Mouse (Mus musculus) forebrain, postnatal 0 days (tissue): ENCODE data around the gene Npr3. TPM values are rescaled to one million over a fixed set of nuclear protein-coding genes. Genes with fewer than 3 reads are reported as not detected.

ENCODE experiments used
- ATAC-seq: fragments of 200-750 bp; cut with Nextera tagmentation; 2 replicates; pipeline ENCODE4 v1.8.0; 2017; ENCODE audit warnings: mild to moderate bottlenecking, moderate library complexity
- DNase-seq: peaks from one replicate; pipeline ENCODE4 v3.0.0-alpha.2; 2015
- H3K27ac ChIP-seq: fragments of 300-500 bp; sonication (generic); 2 replicates; pipeline ENCODE4 v1.5.1; 2014; ENCODE audit warnings: low read depth, mild to moderate bottlenecking, antibody characterized with exemption, low read length, moderate library complexity, mixed read lengths
- H3K27me3 ChIP-seq: fragments of 300-500 bp; sonication (generic); 2 replicates; pipeline ENCODE4 v1.6.1; 2014; ENCODE audit warnings: mild to moderate bottlenecking, low read length, mixed read lengths; ENCODE audit not compliant: insufficient read depth
- H3K36me3 ChIP-seq: fragments of 300-500 bp; sonication (generic); 2 replicates; pipeline ENCODE4 v1.6.1; 2014; ENCODE audit warnings: mild to moderate bottlenecking, moderate library complexity; ENCODE audit not compliant: insufficient read depth
- H3K4me1 ChIP-seq: fragments of 300-500 bp; sonication (generic); 2 replicates; pipeline ENCODE4 v1.6.1; 2014; ENCODE audit warnings: antibody characterized with exemption; ENCODE audit not compliant: insufficient read depth
- H3K4me2 ChIP-seq: fragments of 300-500 bp; sonication (generic); 2 replicates; pipeline ENCODE4 v1.6.1; 2014; ENCODE audit warnings: low read depth, mild to moderate bottlenecking, moderate library complexity
- H3K4me3 ChIP-seq: fragments of 300-500 bp; sonication (generic); 2 replicates; pipeline ENCODE4 v1.5.1; 2014; ENCODE audit warnings: low read depth, low read length, mixed read lengths
- H3K9ac ChIP-seq: fragments of 300-500 bp; sonication (generic); 2 replicates; pipeline ENCODE4 v1.6.1; 2014; ENCODE audit warnings: mild to moderate bottlenecking
- H3K9me3 ChIP-seq: fragments of 300-500 bp; sonication (generic); 2 replicates; pipeline ENCODE4 v1.6.1; 2016; ENCODE audit warnings: low read length
- CTCF ChIP-seq: sonication (generic); IDR thresholded peaks from 2 replicates; pipeline ENCODE4 v1.5.1; 2016; ENCODE audit warnings: antibody characterized with exemption, control low read depth, low read depth
- WGBS: fragments of 180-500 bp; shearing (Covaris S2); extraction: QIAGEN DNeasy Blood & Tissue Kit; methylation state at CpG from one replicate; pipeline ENCODE4 v1.1.7; 2014; 5-methylcytosine and 5-hydroxymethylcytosine counted together
- polyA plus RNA-seq: library from polyadenylated mRNA; unstranded; fragments of >200 nt; fragmentation: Nextera tagmentation; extraction: Ambion mirVana; gene quantifications from 2 replicates; pipeline ENCODE4 v1.2.1, GENCODE M21; 2015
- total RNA-seq: library from RNA; depleted of rRNA; stranded (reverse); fragments of >200 nt; gene quantifications from 2 replicates; pipeline ENCODE4 v1.2.3, GENCODE M21; 2014

The Npr3 gene
- total and polyA plus RNA-seq, 2 experiments from 2014 or later, result 1.6 to 5.9 TPM

DNA sequence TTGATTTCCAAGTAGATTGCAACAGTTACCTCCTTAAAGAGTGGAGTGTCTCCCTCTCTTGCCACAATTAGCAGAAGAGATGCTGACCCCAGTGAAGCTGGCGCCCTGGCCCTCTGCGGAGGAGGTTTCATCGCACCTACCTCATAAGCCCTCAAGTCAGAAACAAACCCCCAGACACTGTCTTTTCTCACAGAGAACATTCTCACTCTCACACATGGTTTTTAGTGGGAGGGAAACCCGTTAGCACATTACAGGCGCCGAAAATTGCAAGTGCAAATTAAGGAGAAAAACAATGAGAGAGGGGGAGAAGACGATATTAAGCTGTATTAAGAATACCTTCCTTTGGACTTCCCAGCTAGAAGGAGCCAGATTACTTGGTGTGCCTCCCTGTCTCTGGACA is 44.8 kb downstream of the Npr3 start:
- H3K27ac ChIP-seq, result no peak overlapping the region
- TF ChIP-seq CTCF, result no peak
- no peaks in the 10 kb centered on the region for H3K36me3 ChIP-seq
- H3K4me3 ChIP-seq, result no peak overlapping the region
- no peak for DNase-seq
- ATAC-seq, result no peak
- H3K27me3 ChIP-seq, result no peaks in the 10 kb centered on the region
- no peak overlapping the region for H3K4me2 ChIP-seq
- H3K4me1 ChIP-seq, result no peaks in the 10 kb centered on the region
- H3K9me3 ChIP-seq, result no peaks in the 10 kb centered on the region
- WGBS, result 68% methylated on average over 7 of the region's 7 CpGs
- no peak overlapping the region for H3K9ac ChIP-seq

DNA sequence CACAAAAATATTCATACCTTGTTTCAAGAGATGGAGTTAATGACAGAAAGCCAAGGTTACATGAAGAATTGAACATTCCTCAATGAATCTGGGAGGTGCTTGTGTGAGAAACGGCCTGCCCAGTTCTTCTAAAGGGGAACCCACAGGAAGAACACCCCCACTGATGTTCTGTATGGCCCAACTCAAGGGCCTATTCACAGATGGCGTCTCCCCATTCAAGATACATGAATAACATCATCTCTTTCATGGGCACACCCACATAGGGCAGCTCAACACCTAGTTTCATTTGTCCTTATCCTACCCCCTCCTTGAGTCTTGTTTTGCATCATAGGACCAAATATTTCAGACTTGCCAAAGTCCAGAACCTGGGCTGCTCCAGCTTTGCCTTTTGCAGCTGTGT is 46.8 kb downstream of the Npr3 start:
- no peak overlapping the region for H3K4me2 ChIP-seq
- no peak for DNase-seq
- WGBS, result 77% methylated on average over 2 of the region's 2 CpGs
- no peak overlapping the region for H3K27ac ChIP-seq
- H3K4me1 ChIP-seq, result no peaks in the 10 kb centered on the region
- TF ChIP-seq CTCF, result no peak
- no peak overlapping the region for H3K4me3 ChIP-seq
- no peaks in the 10 kb centered on the region for H3K9me3 ChIP-seq
- no peak overlapping the region for H3K9ac ChIP-seq
- no peak for ATAC-seq
- H3K36me3 ChIP-seq, result no peaks in the 10 kb centered on the region
- H3K27me3 ChIP-seq, result no peaks in the 10 kb centered on the region

DNA sequence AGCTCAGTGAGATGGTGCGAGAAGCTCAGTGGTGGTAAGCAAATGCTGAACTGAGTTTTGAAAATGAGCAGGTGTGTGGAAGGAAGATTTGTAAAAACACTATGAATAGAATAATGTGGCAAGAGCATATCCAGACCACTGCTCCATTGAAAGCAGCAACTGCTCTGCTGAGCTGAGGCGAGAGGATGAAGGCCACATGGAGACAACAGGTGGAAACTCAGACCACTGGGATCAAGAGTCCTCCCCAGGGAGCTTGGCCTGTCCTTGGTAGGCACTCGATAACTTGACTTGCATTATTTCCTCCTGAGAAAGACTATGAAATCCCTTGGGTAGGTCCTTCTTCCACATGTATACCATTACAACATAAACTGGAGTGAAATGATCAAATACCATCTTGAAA is 47.3 kb downstream of the Npr3 start:
- H3K36me3 ChIP-seq, result no peaks in the 10 kb centered on the region
- TF ChIP-seq CTCF, result no peak
- WGBS, result 95% methylated on average over 3 of the region's 3 CpGs
- H3K9me3 ChIP-seq, result no peaks in the 10 kb centered on the region
- H3K4me1 ChIP-seq, result no peaks in the 10 kb centered on the region
- H3K4me2 ChIP-seq, result no peak overlapping the region
- no peaks in the 10 kb centered on the region for H3K27me3 ChIP-seq
- no peak overlapping the region for H3K27ac ChIP-seq
- DNase-seq (no peak), ATAC-seq (no peak)
- H3K4me3 ChIP-seq, result no peak overlapping the region
- no peak overlapping the region for H3K9ac ChIP-seq

DNA sequence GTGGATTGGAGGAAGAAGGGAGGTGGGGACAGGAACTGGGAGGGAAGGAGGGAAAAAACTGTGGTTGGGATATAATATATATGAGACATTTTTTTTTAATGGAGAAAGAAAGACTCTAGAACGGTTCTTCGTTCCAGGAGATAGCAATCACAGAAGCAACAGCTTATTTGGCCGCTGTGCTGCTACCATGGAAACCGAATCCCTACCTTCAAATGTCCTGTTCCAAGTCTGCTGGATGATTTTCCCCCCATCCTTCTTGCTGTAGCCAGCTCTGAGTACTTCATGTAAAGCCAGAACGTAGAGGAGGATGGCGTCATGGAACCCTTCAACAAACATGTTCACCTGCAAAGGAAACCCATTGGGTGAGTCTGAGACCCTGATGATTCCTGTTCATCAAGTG is 48.7 kb downstream of the Npr3 start:
- no peak overlapping the region for H3K9ac ChIP-seq
- no peak overlapping the region for H3K27ac ChIP-seq
- no peaks in the 10 kb centered on the region for H3K9me3 ChIP-seq
- H3K4me3 ChIP-seq, result no peak overlapping the region
- 85% methylated on average over 6 of the region's 6 CpGs for WGBS
- no peaks in the 10 kb centered on the region for H3K4me1 ChIP-seq
- no peaks in the 10 kb centered on the region for H3K27me3 ChIP-seq
- ATAC-seq (no peak), DNase-seq (no peak)
- TF ChIP-seq CTCF, result no peak
- H3K36me3 ChIP-seq, result no peaks in the 10 kb centered on the region
- no peak overlapping the region for H3K4me2 ChIP-seq

DNA sequence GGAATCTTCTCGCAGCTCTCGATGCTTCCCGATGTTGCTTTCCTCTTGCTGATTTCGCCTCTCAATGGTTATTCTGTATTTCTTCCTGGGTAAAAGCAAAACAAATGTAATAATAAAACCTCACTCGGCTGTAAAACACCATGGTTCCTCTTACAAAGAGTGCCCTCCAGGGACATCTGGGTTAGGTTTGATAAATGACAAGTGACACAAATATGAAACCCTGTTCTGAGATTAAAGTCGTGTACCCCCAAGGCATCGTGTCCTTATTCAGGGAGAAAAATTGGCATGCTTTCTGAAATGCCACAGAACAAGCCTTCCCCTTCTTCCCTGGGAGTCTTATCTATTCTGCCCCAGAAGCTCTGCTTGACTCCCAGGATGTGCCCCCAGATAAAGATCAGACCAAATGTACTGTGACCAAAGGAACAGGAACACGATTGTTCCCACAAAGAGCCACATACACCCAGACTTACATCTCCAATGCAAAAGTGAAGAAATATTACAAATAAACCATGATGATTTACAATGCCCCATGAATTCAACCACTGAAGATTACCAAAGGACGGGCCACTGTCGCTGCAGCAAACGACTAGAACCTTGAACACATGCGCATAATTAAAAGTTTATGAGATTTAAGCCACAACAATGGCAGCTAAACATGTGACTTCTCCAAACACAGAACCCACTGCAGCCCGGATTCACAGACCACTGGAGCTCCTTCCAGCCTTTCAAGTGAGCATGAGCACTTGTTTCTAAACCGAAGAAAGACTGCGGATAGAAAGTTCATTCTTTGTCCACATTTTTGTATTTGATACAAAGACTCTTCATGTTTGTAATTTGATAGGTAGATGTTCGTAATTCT is 61.7 kb downstream of the Npr3 start:
- Histone ChIP-seq H3K27ac (no peak overlapping the region), H3K27me3 (no peaks in the 10 kb centered on the region), H3K9me3 (no peaks in the 10 kb centered on the region), H3K9ac (no peak overlapping the region), H3K4me3 (no peak overlapping the region), H3K36me3 (no peaks in the 10 kb centered on the region), H3K4me1 (no peaks in the 10 kb centered on the region), H3K4me2 (no peak overlapping the region)
- TF ChIP-seq CTCF, result no peak
- 72% methylated on average over 16 of the region's 16 CpGs for WGBS
- no peak for ATAC-seq
- no peak for DNase-seq

DNA sequence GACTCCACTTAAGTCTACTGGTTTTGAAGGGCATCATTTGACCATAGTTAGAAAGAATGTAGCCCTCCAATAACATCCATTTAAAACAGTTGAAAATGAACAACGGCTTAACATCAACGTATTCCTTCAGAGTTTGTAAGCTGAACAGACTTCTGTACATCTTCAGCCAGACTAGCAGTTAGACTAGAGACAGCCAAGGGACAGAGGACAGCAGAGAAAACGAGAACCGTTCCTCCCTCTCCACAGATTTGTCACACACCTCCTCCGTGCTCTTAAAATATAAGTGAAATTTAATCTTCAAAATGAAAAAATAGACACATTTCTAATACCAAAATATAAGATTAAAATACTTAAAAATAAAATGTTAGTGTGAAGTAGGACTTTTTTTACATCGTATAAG is 63.0 kb downstream of the Npr3 start:
- Histone ChIP-seq H3K4me1 (no peaks in the 10 kb centered on the region), H3K27ac (no peak overlapping the region), H3K4me2 (no peak overlapping the region), H3K27me3 (no peaks in the 10 kb centered on the region), H3K4me3 (no peak overlapping the region), H3K9ac (no peak overlapping the region), H3K36me3 (no peaks in the 10 kb centered on the region), H3K9me3 (no peaks in the 10 kb centered on the region)
- no peak for TF ChIP-seq CTCF
- WGBS, result 90% methylated on average over 6 of the region's 6 CpGs
- no peak for DNase-seq
- no peak for ATAC-seq

DNA sequence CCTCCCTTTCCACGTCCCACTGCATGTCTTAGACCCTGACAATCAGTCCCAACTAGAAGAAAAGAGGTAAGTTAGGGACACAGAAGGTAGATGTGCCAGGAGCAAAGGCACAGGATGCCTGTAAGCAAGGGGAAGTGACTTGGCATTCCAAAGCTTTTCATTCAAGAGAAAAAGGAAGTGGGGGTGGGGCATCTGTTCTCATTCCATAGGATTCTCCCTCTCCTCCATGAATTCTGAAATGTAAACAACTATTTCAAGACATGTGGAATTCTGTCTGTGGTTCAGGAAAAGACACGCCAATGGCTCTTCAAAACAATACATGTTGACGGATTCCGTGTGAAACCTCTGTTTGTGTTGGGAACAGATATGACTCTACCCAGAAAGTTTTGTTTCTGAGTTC is 65.3 kb downstream of the Npr3 start:
- no peak overlapping the region for H3K27ac ChIP-seq
- 76% methylated on average over 4 of the region's 4 CpGs for WGBS
- no peaks in the 10 kb centered on the region for H3K27me3 ChIP-seq
- H3K36me3 ChIP-seq, result no peaks in the 10 kb centered on the region
- H3K4me1 ChIP-seq, result no peaks in the 10 kb centered on the region
- TF ChIP-seq CTCF, result no peak
- DNase-seq (no peak), ATAC-seq (no peak)
- no peak overlapping the region for H3K9ac ChIP-seq
- H3K9me3 ChIP-seq, result no peaks in the 10 kb centered on the region
- H3K4me3 ChIP-seq, result no peak overlapping the region
- no peak overlapping the region for H3K4me2 ChIP-seq
